Mouse (Mus musculus): ENCODE measurements around the gene Ddit4. TPM values are rescaled to one million over a fixed set of nuclear protein-coding genes. Genes with fewer than 3 reads are reported as not detected.
A peak's percentile ranks its signal among the peaks of the same experiment; 100 is the strongest.

The Ddit4 gene
- polyA plus RNA-seq, 1 experiment from 2014 or later, result 2.5 TPM

- no peaks in the 10 kb centered on the region for H3K27me3 ChIP-seq (ENCODE audit: control insufficient read depth, insufficient read depth, low read length)
- no peaks in the 10 kb centered on the region for H3K36me3 ChIP-seq (ENCODE audit: control insufficient read depth, insufficient read depth, low read length)
- WGBS, result 7% methylated on average over 4 of the region's 4 CpGs
- no peak overlapping the region; the same call in 1 of the 2 replicates for H3K9ac ChIP-seq (replicated peaks; ENCODE audit: low read depth, low read length)
- H3K27ac ChIP-seq (ENCODE audit: low read length), result peak overlapping the region; percentile 73; the same call in 1 of the 2 replicates
- H3K9me3 ChIP-seq (ENCODE audit: control insufficient read depth, low read depth, low read length), result no peaks in the 10 kb centered on the region
- H3K4me2 ChIP-seq (replicated peaks; ENCODE audit: low read depth, low read length), result peak overlapping the region; percentile 46
- no peak for ATAC-seq (ENCODE audit: insufficient number of reproducible peaks, insufficient read depth, low FRiP score, low read depth)
- H3K4me1 ChIP-seq (ENCODE audit: control insufficient read depth, insufficient read depth, low read length), result peaks cover 36% of the 10 kb centered on the region
- H3K4me3 ChIP-seq (ENCODE audit: low read depth, low read length), result peak overlapping the region; percentile 11; the same call in 1 of the 2 replicates
Observed at GRCm38 (mm10) chr10:59916159-59916558, 35.5 kb downstream of the Ddit4 start.

- H3K4me1 ChIP-seq (ENCODE audit: control insufficient read depth, insufficient read depth, low read length), result peaks cover 35% of the 10 kb centered on the region
- H3K4me2 ChIP-seq (replicated peaks; ENCODE audit: low read depth, low read length), result no peak overlapping the region
- H3K27me3 ChIP-seq (ENCODE audit: control insufficient read depth, insufficient read depth, low read length), result no peaks in the 10 kb centered on the region
- ATAC-seq (ENCODE audit: insufficient number of reproducible peaks, insufficient read depth, low FRiP score, low read depth), result no peak
- H3K27ac ChIP-seq (ENCODE audit: low read length), result peak overlapping the region; percentile 73; the same call in 1 of the 2 replicates
- no peaks in the 10 kb centered on the region for H3K36me3 ChIP-seq (ENCODE audit: control insufficient read depth, insufficient read depth, low read length)
- H3K9me3 ChIP-seq (ENCODE audit: control insufficient read depth, low read depth, low read length), result no peaks in the 10 kb centered on the region
- H3K4me3 ChIP-seq (ENCODE audit: low read depth, low read length), result no peak overlapping the region
- H3K9ac ChIP-seq (replicated peaks; ENCODE audit: low read depth, low read length), result no peak overlapping the region
- 86% methylated on average over 8 of the region's 8 CpGs for WGBS
Observed at GRCm38 (mm10) chr10:59915196-59915962, 36.3 kb downstream of the Ddit4 start.

- WGBS, result 5% methylated on average over 25 of the region's 25 CpGs
- Histone ChIP-seq H3K9me3 (ENCODE audit: control insufficient read depth, low read depth, low read length) (no peaks in the 10 kb centered on the region), H3K4me2 (replicated peaks; ENCODE audit: low read depth, low read length) (peak overlapping the region; percentile 26), H3K27me3 (ENCODE audit: control insufficient read depth, insufficient read depth, low read length) (no peaks in the 10 kb centered on the region), H3K27ac (ENCODE audit: low read length) (no peak overlapping the region; the same call in 1 of the 2 replicates), H3K9ac (replicated peaks; ENCODE audit: low read depth, low read length) (no peak overlapping the region; the same call in 1 of the 2 replicates), H3K36me3 (ENCODE audit: control insufficient read depth, insufficient read depth, low read length) (no peaks in the 10 kb centered on the region), H3K4me1 (ENCODE audit: control insufficient read depth, insufficient read depth, low read length) (peaks cover 46% of the 10 kb centered on the region), H3K4me3 (ENCODE audit: low read depth, low read length) (no peak overlapping the region)
- no peak for ATAC-seq (ENCODE audit: insufficient number of reproducible peaks, insufficient read depth, low FRiP score, low read depth)
Observed at GRCm38 (mm10) chr10:59911561-59912198, 40.0 kb downstream of the Ddit4 start.

DNA sequence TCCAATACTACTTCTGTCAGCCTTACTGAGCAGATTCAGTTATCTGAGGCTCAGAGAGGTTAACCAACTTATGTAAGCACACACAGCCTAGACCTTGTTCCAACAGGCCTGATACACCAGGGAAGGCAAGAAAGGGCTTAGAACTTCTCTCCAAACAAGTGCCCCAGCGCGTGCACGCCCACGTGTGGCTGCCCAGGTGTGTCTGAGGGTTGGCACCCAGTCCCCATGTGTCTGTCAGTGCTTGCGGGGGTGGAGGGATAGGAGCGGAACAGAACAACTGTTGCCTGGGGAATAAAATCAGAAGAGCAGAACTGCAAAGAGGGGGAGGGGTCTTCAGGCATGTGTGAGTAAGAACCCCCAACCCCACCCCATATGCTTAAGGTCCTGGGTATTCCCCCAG is 40.5 kb downstream of the Ddit4 start:
- no peak overlapping the region for H3K9ac ChIP-seq (replicated peaks; ENCODE audit: low read depth, low read length)
- WGBS, result 37% methylated on average over 6 of the region's 6 CpGs
- ATAC-seq (ENCODE audit: insufficient number of reproducible peaks, insufficient read depth, low FRiP score, low read depth), result no peak
- H3K4me3 ChIP-seq (ENCODE audit: low read depth, low read length), result no peak overlapping the region
- peaks cover 40% of the 10 kb centered on the region for H3K4me1 ChIP-seq (ENCODE audit: control insufficient read depth, insufficient read depth, low read length)
- no peaks in the 10 kb centered on the region for H3K9me3 ChIP-seq (ENCODE audit: control insufficient read depth, low read depth, low read length)
- no peaks in the 10 kb centered on the region for H3K27me3 ChIP-seq (ENCODE audit: control insufficient read depth, insufficient read depth, low read length)
- peak overlapping the region; percentile 6; the same call in 1 of the 2 replicates for H3K27ac ChIP-seq (ENCODE audit: low read length)
- peak overlapping the region; percentile 26 for H3K4me2 ChIP-seq (replicated peaks; ENCODE audit: low read depth, low read length)
- no peaks in the 10 kb centered on the region for H3K36me3 ChIP-seq (ENCODE audit: control insufficient read depth, insufficient read depth, low read length)

DNA sequence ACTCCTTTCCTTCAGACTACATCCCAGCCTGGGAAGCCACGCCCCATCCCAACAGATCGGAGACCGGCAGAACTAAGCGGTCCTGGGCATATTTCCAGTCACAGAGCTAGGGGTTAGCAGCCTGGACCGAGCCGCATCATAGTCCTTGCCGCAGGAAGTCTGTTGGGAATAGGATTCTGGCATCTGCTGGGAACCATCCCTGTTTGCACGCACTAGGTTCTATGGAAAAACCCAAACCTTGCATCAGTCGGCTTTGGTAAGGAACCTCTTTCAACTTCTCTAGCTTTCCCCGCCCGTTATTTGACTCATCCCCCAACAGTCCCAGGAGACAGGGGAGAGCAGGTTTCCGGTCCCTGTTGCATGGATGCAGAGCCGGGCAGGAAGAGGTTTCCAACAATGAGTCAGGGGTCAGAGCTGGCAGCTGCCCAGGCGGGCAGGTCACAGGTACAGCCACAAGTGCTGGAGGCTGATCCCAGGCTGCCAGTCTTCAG is 42.2 kb downstream of the Ddit4 start:
- no peak overlapping the region for H3K4me2 ChIP-seq (replicated peaks; ENCODE audit: low read depth, low read length)
- peak overlapping the region; percentile 75 for H3K27ac ChIP-seq (ENCODE audit: low read length)
- H3K9me3 ChIP-seq (ENCODE audit: control insufficient read depth, low read depth, low read length), result no peaks in the 10 kb centered on the region
- no peak overlapping the region for H3K4me3 ChIP-seq (ENCODE audit: low read depth, low read length)
- H3K27me3 ChIP-seq (ENCODE audit: control insufficient read depth, insufficient read depth, low read length), result no peaks in the 10 kb centered on the region
- no peak for ATAC-seq (ENCODE audit: insufficient number of reproducible peaks, insufficient read depth, low FRiP score, low read depth)
- 7% methylated on average over 14 of the region's 14 CpGs for WGBS
- H3K36me3 ChIP-seq (ENCODE audit: control insufficient read depth, insufficient read depth, low read length), result no peaks in the 10 kb centered on the region
- no peak overlapping the region for H3K9ac ChIP-seq (replicated peaks; ENCODE audit: low read depth, low read length)
- H3K4me1 ChIP-seq (ENCODE audit: control insufficient read depth, insufficient read depth, low read length), result peaks cover 39% of the 10 kb centered on the region

DNA sequence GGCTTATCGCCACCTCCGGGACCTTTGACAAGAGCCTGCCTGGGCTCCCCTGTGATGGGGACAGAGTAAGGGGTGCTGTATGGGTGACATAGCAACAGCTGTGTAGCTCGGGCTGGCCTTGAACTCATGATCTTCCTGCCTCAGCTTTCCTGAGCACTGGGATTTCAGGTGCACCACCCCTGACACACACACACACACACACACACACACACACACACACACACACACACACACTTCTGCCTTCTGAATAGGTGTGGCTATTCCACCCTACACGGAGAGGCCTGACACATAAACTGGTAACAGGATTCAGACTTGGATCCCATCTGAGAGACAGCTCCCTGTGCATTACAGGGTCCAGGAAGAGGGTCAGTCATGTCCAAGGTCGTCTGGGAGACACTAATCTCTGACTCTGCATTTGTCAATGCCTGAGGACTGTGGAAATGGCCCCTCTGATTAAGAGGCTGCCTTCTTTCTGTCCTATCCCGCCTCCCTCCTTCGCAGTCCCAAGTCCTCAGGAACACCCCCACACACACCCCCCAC is 42.8 kb downstream of the Ddit4 start:
- Histone ChIP-seq H3K4me1 (ENCODE audit: control insufficient read depth, insufficient read depth, low read length) (peaks cover 39% of the 10 kb centered on the region), H3K9ac (replicated peaks; ENCODE audit: low read depth, low read length) (no peak overlapping the region), H3K4me3 (ENCODE audit: low read depth, low read length) (no peak overlapping the region), H3K4me2 (replicated peaks; ENCODE audit: low read depth, low read length) (no peak overlapping the region), H3K27ac (ENCODE audit: low read length) (peak overlapping the region; percentile 90), H3K9me3 (ENCODE audit: control insufficient read depth, low read depth, low read length) (no peaks in the 10 kb centered on the region), H3K27me3 (ENCODE audit: control insufficient read depth, insufficient read depth, low read length) (no peaks in the 10 kb centered on the region), H3K36me3 (ENCODE audit: control insufficient read depth, insufficient read depth, low read length) (no peaks in the 10 kb centered on the region)
- 51% methylated on average over 7 of the region's 7 CpGs for WGBS
- ATAC-seq (ENCODE audit: insufficient number of reproducible peaks, insufficient read depth, low FRiP score, low read depth), result no peak

- ATAC-seq (ENCODE audit: insufficient number of reproducible peaks, insufficient read depth, low FRiP score, low read depth), result peak; percentile 42; the same call in 1 of the 2 replicates
- Histone ChIP-seq H3K9ac (replicated peaks; ENCODE audit: low read depth, low read length) (no peak overlapping the region), H3K4me2 (replicated peaks; ENCODE audit: low read depth, low read length) (no peak overlapping the region), H3K27ac (ENCODE audit: low read length) (peak overlapping the region; percentile 90), H3K27me3 (ENCODE audit: control insufficient read depth, insufficient read depth, low read length) (no peaks in the 10 kb centered on the region), H3K36me3 (ENCODE audit: control insufficient read depth, insufficient read depth, low read length) (no peaks in the 10 kb centered on the region), H3K4me3 (ENCODE audit: low read depth, low read length) (no peak overlapping the region), H3K4me1 (ENCODE audit: control insufficient read depth, insufficient read depth, low read length) (peaks cover 44% of the 10 kb centered on the region), H3K9me3 (ENCODE audit: control insufficient read depth, low read depth, low read length) (no peaks in the 10 kb centered on the region)
- 22% methylated on average over 7 of the region's 7 CpGs for WGBS
Observed at GRCm38 (mm10) chr10:59907695-59908299, 43.8 kb downstream of the Ddit4 start.

GRCm38 (mm10) chr10:59907080-59907609 is 44.5 kb downstream of the Ddit4 start:
- Histone ChIP-seq H3K27me3 (ENCODE audit: control insufficient read depth, insufficient read depth, low read length) (no peaks in the 10 kb centered on the region), H3K4me2 (replicated peaks; ENCODE audit: low read depth, low read length) (no peak overlapping the region), H3K9ac (replicated peaks; ENCODE audit: low read depth, low read length) (no peak overlapping the region), H3K4me3 (ENCODE audit: low read depth, low read length) (no peak overlapping the region), H3K9me3 (ENCODE audit: control insufficient read depth, low read depth, low read length) (no peaks in the 10 kb centered on the region), H3K4me1 (ENCODE audit: control insufficient read depth, insufficient read depth, low read length) (peaks cover 47% of the 10 kb centered on the region), H3K36me3 (ENCODE audit: control insufficient read depth, insufficient read depth, low read length) (no peaks in the 10 kb centered on the region), H3K27ac (ENCODE audit: low read length) (peak overlapping the region; percentile 90)
- 50% methylated on average over 3 of the region's 3 CpGs for WGBS
- ATAC-seq (ENCODE audit: insufficient number of reproducible peaks, insufficient read depth, low FRiP score, low read depth), result peak; percentile 11; the same call in 1 of the 2 replicates
